Mouse (Mus musculus) CH12.LX (cell line): ENCODE data around the gene Aspscr1. TPM values are rescaled to one million over a fixed set of nuclear protein-coding genes. Genes with fewer than 3 reads are reported as not detected.

Source experiments
- DNase-seq: peaks from one replicate; pipeline ENCODE4 v3.0.0-alpha.2; 2013; ENCODE audit errors: extremely low read depth
- H3K27ac ChIP-seq: 2 replicates; pipeline ENCODE4 v1.5.1; 2012; ENCODE audit warnings: low read depth, mild to moderate bottlenecking, control low read depth, moderate library complexity; ENCODE audit not compliant: insufficient read depth
- H3K27me3 ChIP-seq: replicated peaks from 2 replicates; pipeline ENCODE3; 2012; ENCODE audit warnings: inconsistent platforms
- H3K36me3 ChIP-seq, 2 experiments: replicated peaks in 1 of 2; 2 replicates each; pipeline versions ENCODE3 to v1.6.1; 2012; ENCODE audit warnings: inconsistent platforms in 1 of 2, low read length in 1 of 2, mild to moderate bottlenecking in 1 of 2, mixed read lengths in 1 of 2, moderate library complexity in 1 of 2; ENCODE audit not compliant: control insufficient read depth in 1 of 2, insufficient read depth in 1 of 2
- H3K4me1 ChIP-seq, 2 experiments: 2 replicates each; pipeline ENCODE4 v1.6.1; 2012; ENCODE audit warnings: inconsistent platforms in 1 of 2, moderate library complexity in 1 of 2; ENCODE audit not compliant: insufficient read depth in 2 of 2, control insufficient read depth in 1 of 2
- H3K4me2 ChIP-seq: 2 replicates; pipeline ENCODE4 v1.6.1; 2012; ENCODE audit warnings: low read depth, mild to moderate bottlenecking, control low read depth; ENCODE audit not compliant: poor library complexity, insufficient read depth, severe bottlenecking
- H3K4me3 ChIP-seq, 3 experiments: fragments of 150-350 bp in 1 of 3; sonication (generic) in 1 of 3; replicated peaks in 1 of 3; 2 replicates each; pipeline versions ENCODE3 to v1.5.1; 2011 to 2012; ENCODE audit warnings: low read depth in 2 of 3, low read length in 2 of 3, mild to moderate bottlenecking in 2 of 3, moderate library complexity in 2 of 3, control low read depth in 1 of 3, improper control_type of control experiment in 1 of 3, inconsistent platforms in 1 of 3, mixed read lengths in 1 of 3; ENCODE audit not compliant: poor library complexity in 1 of 3
- H3K79me2 ChIP-seq: replicated peaks from 2 replicates; pipeline ENCODE4 v1.6.1; 2012; ENCODE audit warnings: mild to moderate bottlenecking, moderate library complexity; ENCODE audit not compliant: control insufficient read depth, poor library complexity, insufficient read depth, severe bottlenecking; ENCODE audit errors: extremely low read depth
- H3K9ac ChIP-seq: 2 replicates; pipeline ENCODE4 v1.6.1; 2012; ENCODE audit warnings: low read depth, mild to moderate bottlenecking, control low read depth, moderate library complexity; ENCODE audit not compliant: insufficient read depth
- H3K9me3 ChIP-seq: replicated peaks from 2 replicates; pipeline ENCODE3; 2012; ENCODE audit warnings: low read length, inconsistent platforms, mixed read lengths
- BHLHE40 ChIP-seq: IDR thresholded peaks from 2 replicates; pipeline ENCODE4 v1.6.1; 2011; ENCODE audit warnings: mild to moderate bottlenecking, low read depth, low read length, improper control_type of control experiment
- CHD1 ChIP-seq: IDR thresholded peaks from 2 replicates; pipeline ENCODE4 v1.6.1; 2012; ENCODE audit warnings: low read depth, low read length, improper control_type of control experiment, inconsistent platforms
- CHD2 ChIP-seq: IDR thresholded peaks from 2 replicates; pipeline ENCODE4 v1.6.1; 2011; ENCODE audit warnings: low read length, improper control_type of control experiment
- CTCF ChIP-seq, 2 experiments: IDR thresholded peaks in 1 of 2; conservative IDR thresholded peaks in 1 of 2; 2 replicates each; pipeline ENCODE4 v1.5.1; 2011 to 2012; ENCODE audit warnings: low read depth in 2 of 2, low read length in 2 of 2, improper control_type of control experiment in 1 of 2, inconsistent platforms in 1 of 2, mild to moderate bottlenecking in 1 of 2, moderate library complexity in 1 of 2
- E2F4 ChIP-seq: IDR thresholded peaks from 2 replicates; pipeline ENCODE4 v1.6.1; 2011; ENCODE audit warnings: low read depth, low read length, improper control_type of control experiment; ENCODE audit not compliant: insufficient replicate concordance
- ELF1 ChIP-seq: IDR thresholded peaks from 2 replicates; pipeline ENCODE4 v1.6.1; 2014; ENCODE audit warnings: low read depth, mild to moderate bottlenecking, inconsistent platforms, low read length, improper control_type of control experiment
- EP300 ChIP-seq: IDR thresholded peaks from 2 replicates; pipeline ENCODE4 v1.6.1; 2011; ENCODE audit warnings: low read length, improper control_type of control experiment
- ETS1 ChIP-seq: conservative IDR thresholded peaks from 2 replicates; pipeline ENCODE4 v1.6.1; 2012; ENCODE audit warnings: low read depth, mild to moderate bottlenecking, inconsistent platforms, low read length, improper control_type of control experiment, moderate library complexity
- GABPA ChIP-seq: IDR thresholded peaks from 2 replicates; pipeline ENCODE4 v1.6.1; 2012; ENCODE audit warnings: low read depth, low read length, improper control_type of control experiment, inconsistent platforms; ENCODE audit not compliant: insufficient replicate concordance
- HCFC1 ChIP-seq: IDR thresholded peaks from 2 replicates; pipeline ENCODE4 v1.6.1; 2012; ENCODE audit warnings: low read depth, mild to moderate bottlenecking, inconsistent platforms, low read length, improper control_type of control experiment
- IRF4 ChIP-seq: IDR thresholded peaks from 2 replicates; pipeline ENCODE4 v1.6.1; 2014; ENCODE audit warnings: low read depth, mild to moderate bottlenecking, inconsistent platforms, low read length, improper control_type of control experiment
- JUN ChIP-seq: IDR thresholded peaks from 2 replicates; pipeline ENCODE4 v1.6.1; 2011; ENCODE audit warnings: low read depth, mild to moderate bottlenecking, low read length, improper control_type of control experiment, moderate library complexity; ENCODE audit not compliant: insufficient read depth
- JUND ChIP-seq: conservative IDR thresholded peaks from 2 replicates; pipeline ENCODE4 v1.6.1; 2011; ENCODE audit warnings: low read depth, low read length, improper control_type of control experiment
- KAT2A ChIP-seq: IDR thresholded peaks from 2 replicates; pipeline ENCODE4 v1.6.1; 2012; ENCODE audit warnings: low read length, improper control_type of control experiment, inconsistent platforms; ENCODE audit not compliant: insufficient replicate concordance
- MAFK ChIP-seq: IDR thresholded peaks from 2 replicates; pipeline ENCODE4 v1.6.1; 2011; ENCODE audit warnings: low read length, improper control_type of control experiment; ENCODE audit not compliant: insufficient replicate concordance
- MAX ChIP-seq: IDR thresholded peaks from 2 replicates; pipeline ENCODE4 v1.6.1; 2011; ENCODE audit warnings: low read length, improper control_type of control experiment
- MAZ ChIP-seq: IDR thresholded peaks from 2 replicates; pipeline ENCODE4 v1.6.1; 2012; ENCODE audit warnings: low read depth, mild to moderate bottlenecking, inconsistent platforms, low read length, improper control_type of control experiment, moderate library complexity
- MEF2A ChIP-seq: IDR thresholded peaks from 2 replicates; pipeline ENCODE4 v1.6.1; 2014; ENCODE audit warnings: low read depth, mild to moderate bottlenecking, inconsistent platforms, low read length, improper control_type of control experiment, borderline replicate concordance
- MXI1 ChIP-seq: IDR thresholded peaks from 2 replicates; pipeline ENCODE4 v1.6.1; 2011; ENCODE audit warnings: mild to moderate bottlenecking, low read depth, low read length, improper control_type of control experiment
- MYC ChIP-seq: IDR thresholded peaks from 2 replicates; pipeline ENCODE4 v1.6.1; 2011; ENCODE audit warnings: low read depth, mild to moderate bottlenecking, improper control_type of control experiment, low read length
- NELFE ChIP-seq: IDR thresholded peaks from 2 replicates; pipeline ENCODE4 v1.6.1; 2011; ENCODE audit warnings: low read depth, low read length, improper control_type of control experiment
- NRF1 ChIP-seq: IDR thresholded peaks from 2 replicates; pipeline ENCODE4 v1.6.1; 2014; ENCODE audit warnings: low read depth, mild to moderate bottlenecking, inconsistent platforms, low read length, improper control_type of control experiment, moderate library complexity
- PAX5 ChIP-seq: IDR thresholded peaks from 2 replicates; pipeline ENCODE4 v1.6.1; 2012; ENCODE audit warnings: low read length, inconsistent platforms, mixed read lengths
- POLR2A ChIP-seq: IDR thresholded peaks from 2 replicates; pipeline ENCODE4 v1.6.1; 2011; ENCODE audit warnings: low read depth, mild to moderate bottlenecking, improper control_type of control experiment, low read length
- POLR2AphosphoS2 ChIP-seq: IDR thresholded peaks from 2 replicates; pipeline ENCODE4 v1.6.1; 2011; ENCODE audit warnings: low read depth, low read length, improper control_type of control experiment
- RAD21 ChIP-seq: IDR thresholded peaks from 2 replicates; pipeline ENCODE4 v1.6.1; 2011; ENCODE audit warnings: low read depth, mild to moderate bottlenecking, low read length, improper control_type of control experiment, moderate library complexity
- RCOR1 ChIP-seq: conservative IDR thresholded peaks from 2 replicates; pipeline ENCODE4 v1.6.1; 2012; ENCODE audit warnings: low read depth, mild to moderate bottlenecking, inconsistent platforms, low read length, improper control_type of control experiment
- SIN3A ChIP-seq: IDR thresholded peaks from 2 replicates; pipeline ENCODE4 v1.6.1; 2012; ENCODE audit warnings: low read length, improper control_type of control experiment, inconsistent platforms
- SMC3 ChIP-seq: IDR thresholded peaks from 2 replicates; pipeline ENCODE4 v1.6.1; 2011; ENCODE audit warnings: low read depth, low read length, improper control_type of control experiment
- TBP ChIP-seq: conservative IDR thresholded peaks from 2 replicates; pipeline ENCODE4 v1.6.1; 2011; ENCODE audit warnings: low read depth, low read length, improper control_type of control experiment
- TCF12 ChIP-seq: IDR thresholded peaks from 2 replicates; pipeline ENCODE4 v1.6.1; 2014; ENCODE audit warnings: low read depth, mild to moderate bottlenecking, inconsistent platforms, low read length, improper control_type of control experiment
- UBTF ChIP-seq: IDR thresholded peaks from 2 replicates; pipeline ENCODE4 v1.6.1; 2012; ENCODE audit warnings: low read depth, mild to moderate bottlenecking, inconsistent platforms, low read length, improper control_type of control experiment, moderate library complexity
- USF1 ChIP-seq: IDR thresholded peaks from 2 replicates; pipeline ENCODE4 v1.6.1; 2014; ENCODE audit warnings: low read depth, mild to moderate bottlenecking, inconsistent platforms, low read length, improper control_type of control experiment
- USF2 ChIP-seq: conservative IDR thresholded peaks from 2 replicates; pipeline ENCODE4 v1.6.1; 2011; ENCODE audit warnings: low read depth, low read length, improper control_type of control experiment
- ZC3H11A ChIP-seq: IDR thresholded peaks from 2 replicates; pipeline ENCODE4 v1.6.1; 2012; ENCODE audit warnings: low read depth, mild to moderate bottlenecking, inconsistent platforms, low read length, improper control_type of control experiment
- ZKSCAN1 ChIP-seq: IDR thresholded peaks from 2 replicates; pipeline ENCODE4 v1.6.1; 2012; ENCODE audit warnings: low read depth, inconsistent platforms, low read length, improper control_type of control experiment, borderline replicate concordance
- ZMIZ1 ChIP-seq: IDR thresholded peaks from 2 replicates; pipeline ENCODE4 v1.6.1; 2012; ENCODE audit warnings: low read depth, mild to moderate bottlenecking, inconsistent platforms, low read length, improper control_type of control experiment
- ZNF384 ChIP-seq: IDR thresholded peaks from 2 replicates; pipeline ENCODE4 v1.6.1; 2012; ENCODE audit warnings: low read depth, low read length, improper control_type of control experiment, inconsistent platforms
- dilution Hi-C: fragments of 300-500 bp; cut with MboI; formaldehyde crosslinking; loops from 2 replicates; pipeline ENCODE4 v1.14.3; 2020; ENCODE audit warnings: low sequenced_read_pairs; ENCODE audit not compliant: extremely low pct_unique_long_range_greater_than_20kb, extremely low pct_ligation_motif_present
- in situ Hi-C: fragments of 300-500 bp; cut with MboI; formaldehyde crosslinking; loops from 3 replicates; pipeline ENCODE4 v1.14.3; 2019; ENCODE audit warnings: low sequenced_read_pairs, low pct_ligation_motif_present, low pct_unique_long_range_greater_than_20kb, mixed read lengths
- polyA plus RNA-seq: library from polyadenylated mRNA; unstranded; fragments of >175 nt; gene quantifications from 2 replicates; pipeline ENCODE4 v1.2.1, GENCODE M21; 2012; ENCODE audit warnings: low read depth; ENCODE audit not compliant: insufficient read length
- total RNA-seq, 2 experiments: library from RNA; depleted of rRNA; stranded (reverse); fragments of 300-350 nt in 1 of 2; fragments of >200 nt in 1 of 2; gene quantifications; 2 replicates each; pipeline ENCODE4 v1.2.3; 2012 to 2014

The Aspscr1 gene
- total and polyA plus RNA-seq, 3 experiments = 27.3 to 69.9 (median 34.1) TPM

- Histone ChIP-seq H3K4me1 (peaks cover 33 to 57% of the 10 kb centered on the region in 2 experiments), H3K79me2 (peaks cover 32% of the 10 kb centered on the region), H3K4me3 (peak overlapping the region; percentile 82 to 100 (median 100)), H3K36me3 (peaks cover 58 to 77% of the 10 kb centered on the region in 2 experiments), H3K4me2 (peak overlapping the region; percentile 86), H3K9me3 (no peaks in the 10 kb centered on the region), H3K9ac (peak overlapping the region; percentile 93), H3K27ac (peak overlapping the region; percentile 83)
- in situ Hi-C loops = loop anchor here (10.0 kb wide), 1 partner anchor 60 kb away; no protein-coding TSS in a partner anchor
- dilution Hi-C loops = no loop called here
- TF ChIP-seq MXI1 (peak; percentile 90; the same call in 1 of the 2 replicates), SIN3A (peak; percentile 97), ZMIZ1 (peak; percentile 88), ETS1 (no peak), JUND (no peak), HCFC1 (peak; percentile 89), E2F4 (no peak), ZNF384 (no peak), ELF1 (peak; percentile 100), MAX (no peak), MAFK (0 out of 2 replicates have a peak, but pooled peaks have one; percentile 9), IRF4 (no peak), JUN (no peak), USF1 (no peak), ZKSCAN1 (no peak), KAT2A (no peak; the same call in 1 of the 2 replicates), USF2 (no peak), NELFE (peak; percentile 81), UBTF (no peak), CHD2 (peak; percentile 28; the same call in 1 of the 2 replicates), ZC3H11A (no peak), CTCF (conservative IDR thresholded peaks at IDR 0.05 in 1 of 2, IDR thresholded peaks at IDR 0.05 in 1 of 2; ENCODE audit: low read depth in 2 of 2, low read length in 2 of 2) (no peak), SMC3 (no peak), POLR2AphosphoS2 (peak; percentile 94), MEF2A (no peak), TCF12 (peak; percentile 75), CHD1 (no peak), PAX5 (no peak), RAD21 (no peak), TBP (peak; percentile 69), MAZ (no peak), RCOR1 (no peak), NRF1 (peak; percentile 97), BHLHE40 (0 out of 2 replicates have a peak, but pooled peaks have one; percentile 7), MYC (no peak; the same call in 1 of the 2 replicates), POLR2A (peak; percentile 93), GABPA (no peak; the same call in 1 of the 2 replicates), EP300 (no peak)
- TF ChIP-seq, all 38 proteins: peak for 14
- DNase-seq = peak; percentile 91
- H3K27me3 ChIP-seq = no peaks in the 10 kb centered on the region
Measured at GRCm38 (mm10) chr11:120624680-120625111, 48.1 kb upstream of the Aspscr1 start.
